Comparison of ENCODE assay signal across 8 mouse cellular contexts in the genomic region with DNA sequence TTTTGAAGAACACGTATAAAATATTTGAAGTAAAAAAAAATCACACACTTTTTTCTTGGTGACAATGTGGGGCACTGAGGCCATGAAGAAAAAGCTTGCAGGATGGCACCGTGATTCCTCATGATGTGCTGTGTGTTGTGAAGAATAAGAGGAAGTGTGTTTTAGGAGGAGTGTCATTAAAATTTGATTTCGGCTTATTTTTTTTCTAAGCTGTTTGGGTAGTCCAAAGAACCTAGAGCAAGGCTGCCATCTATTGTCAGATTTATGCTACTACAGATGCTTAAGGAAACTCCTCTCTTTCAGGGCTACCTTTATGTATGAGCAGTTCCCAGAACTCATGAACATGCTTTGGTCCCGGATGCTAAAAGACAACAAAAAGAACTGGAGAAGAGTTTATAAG. TPM values are rescaled to one million over a fixed set of nuclear protein-coding genes. Genes with fewer than 3 reads are reported as not detected.
A peak's percentile ranks its signal among the peaks of the same experiment; 100 is the strongest.
DNase-seq lines count a peak whose midpoint lies in the region; ATAC-seq and TF ChIP-seq lines count a peak whose summit lies in the region.

No protein-coding gene starts in this region.

- H3K27ac ChIP-seq in hindbrain, postnatal 0 days = no peak overlapping the region
- no peak overlapping the region for H3K27ac ChIP-seq in hindbrain, embryonic 16.5 days (ENCODE audit: low read depth, low read length)
- no peak overlapping the region for H3K27ac ChIP-seq in heart, postnatal 0 days (ENCODE audit: low read depth)

- no peak for ATAC-seq in hindbrain, postnatal 0 days
- ATAC-seq in hindbrain, embryonic 16.5 days = no peak
- ATAC-seq in heart, postnatal 0 days (ENCODE audit: insufficient read depth, low read depth) = no peak
- no peak for ATAC-seq in erythroid progenitor cell, adult 5-6 weeks (replicated peaks; ENCODE audit: low FRiP score, poor library complexity, severe bottlenecking)

- H3K27me3 ChIP-seq in hindbrain, postnatal 0 days (ENCODE audit: insufficient read depth, low read length) = no peaks in the 10 kb centered on the region
- H3K27me3 ChIP-seq in hindbrain, embryonic 16.5 days (replicated peaks; ENCODE audit: control insufficient read depth, insufficient read depth, low read length) = no peaks in the 10 kb centered on the region
- H3K27me3 ChIP-seq in heart, postnatal 0 days (ENCODE audit: control insufficient read depth, insufficient read depth, low read length) = no peaks in the 10 kb centered on the region

- peak; percentile 77 for TF ChIP-seq CTCF in hindbrain, postnatal 0 days (IDR thresholded peaks at IDR 0.05; ENCODE audit: low read depth)
- TF ChIP-seq CTCF in heart, postnatal 0 days (IDR thresholded peaks at IDR 0.05; ENCODE audit: low read depth) = peak; percentile 66

- H3K4me1 ChIP-seq in hindbrain, postnatal 0 days (ENCODE audit: insufficient read depth, low read length) = no peaks in the 10 kb centered on the region
- H3K4me1 ChIP-seq in hindbrain, embryonic 16.5 days (ENCODE audit: control insufficient read depth, insufficient read depth, low read depth, low read length) = peaks cover 11% of the 10 kb centered on the region
- H3K4me1 ChIP-seq in heart, postnatal 0 days (ENCODE audit: control insufficient read depth, insufficient read depth) = peaks cover 19% of the 10 kb centered on the region

- H3K4me2 ChIP-seq in hindbrain, postnatal 0 days (ENCODE audit: low read depth, low read length) = no peak overlapping the region
- H3K4me2 ChIP-seq in hindbrain, embryonic 16.5 days (ENCODE audit: low read length) = no peak overlapping the region
- H3K4me2 ChIP-seq in heart, postnatal 0 days (ENCODE audit: low read depth, low read length) = peak overlapping the region; percentile 38

- WGBS in hindbrain, postnatal 0 days = 53% methylated on average over 4 of the region's 4 CpGs
- WGBS in hindbrain, embryonic 16.5 days = 49% methylated on average over 4 of the region's 4 CpGs
- 35% methylated on average over 4 of the region's 4 CpGs for WGBS in heart, postnatal 0 days

- DNase-seq in hindbrain, postnatal 0 days (ENCODE audit: low spot score) = peak; percentile 80
- DNase-seq in CD4-positive helper T cell, adult 2 months (ENCODE audit: low read depth, low spot score) = peak; percentile 69
- peak; percentile 66 for DNase-seq in Muller cell, postnatal 12 days (ENCODE audit: inconsistent ontology term)
- peak; percentile 62 for DNase-seq in heart, postnatal 0 days (ENCODE audit: low spot score)
- no peak for DNase-seq in thymus, postnatal 4 days
- no peak for DNase-seq in adrenal gland, postnatal 14 days

- TF ChIP-seq EP300 in heart, postnatal 0 days (IDR thresholded peaks at IDR 0.05; ENCODE audit: low read depth) = no peak

- peaks cover 17% of the 10 kb centered on the region; the same call in 1 of the 2 replicates for H3K36me3 ChIP-seq in hindbrain, postnatal 0 days (ENCODE audit: insufficient read depth, low read length)
- H3K36me3 ChIP-seq in hindbrain, embryonic 16.5 days (ENCODE audit: control insufficient read depth, insufficient read depth, low read length) = no peaks in the 10 kb centered on the region
- peaks cover 39% of the 10 kb centered on the region for H3K36me3 ChIP-seq in heart, postnatal 0 days (replicated peaks; ENCODE audit: control insufficient read depth, insufficient read depth, low read length)

- H3K4me3 ChIP-seq in hindbrain, postnatal 0 days (ENCODE audit: low read length) = no peak overlapping the region
- H3K4me3 ChIP-seq in hindbrain, embryonic 16.5 days (ENCODE audit: low read length) = no peak overlapping the region
- H3K4me3 ChIP-seq in heart, postnatal 0 days (ENCODE audit: low read depth, low read length) = no peak overlapping the region

- H3K9ac ChIP-seq in hindbrain, postnatal 0 days (replicated peaks; ENCODE audit: low read length) = no peak overlapping the region
- no peak overlapping the region for H3K9ac ChIP-seq in hindbrain, embryonic 16.5 days (ENCODE audit: low read depth, low read length)
- no peak overlapping the region for H3K9ac ChIP-seq in heart, postnatal 0 days (replicated peaks; ENCODE audit: low read depth, low read length)

- H3K9me3 ChIP-seq in hindbrain, postnatal 0 days (ENCODE audit: low read length) = no peaks in the 10 kb centered on the region
- no peaks in the 10 kb centered on the region for H3K9me3 ChIP-seq in hindbrain, embryonic 16.5 days (ENCODE audit: control insufficient read depth, low read length)
- H3K9me3 ChIP-seq in heart, postnatal 0 days (replicated peaks; ENCODE audit: control insufficient read depth, low read length) = no peaks in the 10 kb centered on the region

RNA-seq across cellular contexts. Expression of gene Clint1, which starts 32.2 kb away (rescaled TPM):
- 26.5 and 30.4 TPM in 2 replicates for total RNA-seq in hindbrain, postnatal 0 days (2014; rRNA removed)
- polyA plus RNA-seq in hindbrain, postnatal 0 days (2015; fragmentation: Nextera tagmentation; extraction: Ambion mirVana) = 31.0 and 31.8 TPM in 2 replicates
- 39.4 and 43.4 TPM in 2 replicates for polyA plus RNA-seq in hindbrain, embryonic 16.5 days (2015; fragmentation: Nextera tagmentation; extraction: Ambion mirVana)
- 32.3 and 33.8 TPM in 2 replicates for total RNA-seq in heart, postnatal 0 days (2014; rRNA removed; ENCODE audit: low replicate concordance)
- polyA plus RNA-seq in heart, postnatal 0 days (2015; fragmentation: Nextera tagmentation; extraction: Ambion mirVana) = 28.8 and 30.1 TPM in 2 replicates
- total RNA-seq in erythroid progenitor cell, adult 5-6 weeks (2015; ENCODE audit: low replicate concordance) = 34.6 and 36.9 TPM in 2 replicates
- total RNA-seq in erythroid progenitor cell, adult 5-6 weeks (2017; ENCODE audit: low replicate concordance) = 32.9 and 46.5 TPM in 2 replicates
- total RNA-seq in adrenal gland, postnatal 14 days (2021) = 66.5 and 67.2 TPM in 2 replicates

Comparison
In these comparisons a context has a peak if more than half of its experiments do, and no peak if none do; other contexts are left out.
1. DNase-seq: peak in hindbrain, postnatal 0 days (single experiment), CD4-positive helper T cell, adult 2 months (single experiment), Muller cell, postnatal 12 days (single experiment) and heart, postnatal 0 days (single experiment); none in thymus, postnatal 4 days (single experiment) and adrenal gland, postnatal 14 days (single experiment).